Mouse (Mus musculus): ENCODE data around the gene H6pd. TPM values are rescaled to one million over a fixed set of nuclear protein-coding genes. Genes with fewer than 3 reads are reported as not detected.

Gene H6pd
- polyA plus RNA-seq (2014; fragmentation: Nextera tagmentation; extraction: Ambion mirVana) = 2.0 and 3.3 TPM in 2 replicates

DNA sequence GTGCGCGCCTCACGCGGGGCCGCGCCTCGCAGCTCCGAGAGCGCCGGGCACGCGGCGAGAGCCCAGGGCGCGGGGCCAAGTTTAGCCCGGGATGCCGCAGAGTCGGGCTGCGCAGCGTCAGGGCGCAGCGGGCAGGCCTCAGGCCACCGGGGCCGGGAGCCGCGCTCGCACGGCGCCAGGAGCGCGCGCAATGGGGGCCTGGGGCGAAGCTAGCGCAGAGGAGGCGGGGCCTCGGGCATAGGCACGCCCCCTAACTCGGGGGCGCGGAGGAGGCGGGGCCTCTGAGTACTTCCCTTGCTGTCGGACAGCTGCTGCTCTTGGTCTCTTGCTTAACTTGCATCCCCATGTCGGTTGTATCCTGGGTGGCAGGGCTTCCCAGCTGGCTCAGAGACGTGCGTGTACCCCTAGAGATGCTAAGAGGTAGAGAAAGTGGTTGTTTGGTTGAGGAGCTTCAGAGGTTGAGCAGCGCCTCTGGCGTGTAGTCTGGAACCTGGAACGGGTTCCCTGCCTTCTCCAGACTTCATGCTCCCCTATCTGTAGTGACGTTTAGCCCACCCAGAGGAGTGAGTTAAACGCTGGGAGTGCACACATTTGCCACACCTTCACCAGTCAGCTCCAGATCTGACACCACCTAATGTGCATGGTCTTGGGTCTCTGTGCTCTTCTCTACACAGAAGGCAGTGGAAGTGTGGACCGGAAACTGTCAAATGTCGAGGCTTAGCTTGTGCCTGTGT is at the start of gene H6pd:
Gene H6pd, minus strand, starts transcription at position 171 of the 734 bp plus-strand sequence.
- peak within 1 kb of the TSS; percentile 79 for H3K4me2 ChIP-seq (ENCODE audit: low read depth, low read length)
- WGBS = 5% methylated on average over 52 of the region's 52 CpGs
- H3K9ac ChIP-seq (replicated peaks; ENCODE audit: low read depth, low read length) = peak within 1 kb of the TSS; percentile 84
- no peaks in the 10 kb centered on the region for H3K9me3 ChIP-seq (ENCODE audit: control insufficient read depth, low read length)
- H3K27me3 ChIP-seq (ENCODE audit: control insufficient read depth, insufficient read depth, low read length) = no peaks in the 10 kb centered on the region
- H3K4me3 ChIP-seq (ENCODE audit: low read depth, low read length) = peak within 1 kb of the TSS; percentile 66
- peak within 1 kb of the TSS; percentile 88 for H3K27ac ChIP-seq (ENCODE audit: low read depth, low read length)
- no peaks in the 10 kb centered on the region for H3K36me3 ChIP-seq (ENCODE audit: control insufficient read depth, insufficient read depth, low read length)
- peak; percentile 86 for ATAC-seq (ENCODE audit: low read depth)
- 0 out of 2 replicates have a peak, but pooled peaks cover 5% of the 10 kb centered on the region for H3K4me1 ChIP-seq (ENCODE audit: control insufficient read depth, insufficient read depth, low read length)

GRCm38 (mm10) chr4:150057722-150058121 is 48.9 kb upstream of the H6pd start:
- no peak for ATAC-seq (ENCODE audit: low read depth)
- no peak overlapping the region for H3K9ac ChIP-seq (replicated peaks; ENCODE audit: low read depth, low read length)
- H3K27me3 ChIP-seq (ENCODE audit: control insufficient read depth, insufficient read depth, low read length) = no peaks in the 10 kb centered on the region
- no peak overlapping the region for H3K27ac ChIP-seq (ENCODE audit: low read depth, low read length)
- H3K36me3 ChIP-seq (ENCODE audit: control insufficient read depth, insufficient read depth, low read length) = no peaks in the 10 kb centered on the region
- no peak overlapping the region for H3K4me2 ChIP-seq (ENCODE audit: low read depth, low read length)
- H3K9me3 ChIP-seq (ENCODE audit: control insufficient read depth, low read length) = no peaks in the 10 kb centered on the region
- WGBS = 94% methylated on average over 12 of the region's 12 CpGs
- H3K4me1 ChIP-seq (ENCODE audit: control insufficient read depth, insufficient read depth, low read length) = no peaks in the 10 kb centered on the region
- no peak overlapping the region for H3K4me3 ChIP-seq (ENCODE audit: low read depth, low read length)

DNA sequence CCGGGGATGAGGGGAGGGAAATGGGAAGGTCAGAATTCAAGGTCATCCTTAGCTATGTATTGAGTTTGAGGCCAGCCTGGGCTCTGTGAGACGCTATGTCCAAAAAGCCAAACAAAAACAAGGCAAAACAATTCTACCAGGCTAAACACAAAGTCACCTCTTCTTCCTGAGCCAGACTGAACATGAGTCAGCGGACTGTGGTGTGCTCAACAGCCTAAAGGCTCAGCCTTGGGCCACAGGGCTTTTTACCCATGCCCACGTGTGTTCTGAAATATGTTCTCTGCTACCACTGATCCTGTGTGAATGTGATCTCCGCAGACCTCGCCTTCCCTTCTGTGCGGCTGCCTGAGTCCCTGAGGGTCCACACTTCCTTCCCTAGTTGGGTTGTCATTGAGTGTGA is 47.3 kb upstream of the H6pd start:
- 87% methylated on average over 7 of the region's 7 CpGs for WGBS
- H3K27ac ChIP-seq (ENCODE audit: low read depth, low read length) = no peak overlapping the region
- no peak overlapping the region for H3K4me3 ChIP-seq (ENCODE audit: low read depth, low read length)
- H3K4me1 ChIP-seq (ENCODE audit: control insufficient read depth, insufficient read depth, low read length) = no peaks in the 10 kb centered on the region
- no peaks in the 10 kb centered on the region for H3K27me3 ChIP-seq (ENCODE audit: control insufficient read depth, insufficient read depth, low read length)
- H3K9me3 ChIP-seq (ENCODE audit: control insufficient read depth, low read length) = no peaks in the 10 kb centered on the region
- H3K9ac ChIP-seq (replicated peaks; ENCODE audit: low read depth, low read length) = no peak overlapping the region
- H3K4me2 ChIP-seq (ENCODE audit: low read depth, low read length) = no peak overlapping the region
- ATAC-seq (ENCODE audit: low read depth) = no peak
- no peaks in the 10 kb centered on the region for H3K36me3 ChIP-seq (ENCODE audit: control insufficient read depth, insufficient read depth, low read length)

DNA sequence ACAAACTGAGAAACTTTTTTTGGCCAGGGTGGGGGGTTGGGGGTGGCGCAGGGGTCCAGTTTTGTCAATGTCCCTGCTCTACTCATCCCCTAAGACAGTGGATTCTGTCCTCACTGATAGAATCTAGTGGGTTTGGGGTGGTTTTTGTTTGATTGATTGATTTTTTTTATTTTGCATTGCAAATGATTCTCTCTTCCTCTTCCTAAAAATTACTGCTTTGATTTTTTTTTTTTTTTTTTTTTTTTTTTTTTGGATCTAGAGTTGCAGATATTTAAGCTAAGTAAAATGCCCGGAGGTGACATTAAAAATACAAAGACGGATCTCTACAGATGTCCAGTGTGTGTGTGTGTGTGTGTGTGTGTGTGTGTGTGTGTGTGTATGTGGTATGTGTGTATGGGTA is 43.6 kb upstream of the H6pd start:
- H3K27me3 ChIP-seq (ENCODE audit: control insufficient read depth, insufficient read depth, low read length) = peaks cover 24% of the 10 kb centered on the region
- ATAC-seq (ENCODE audit: low read depth) = no peak
- H3K4me1 ChIP-seq (ENCODE audit: control insufficient read depth, insufficient read depth, low read length) = peaks cover 16% of the 10 kb centered on the region
- no peak overlapping the region for H3K27ac ChIP-seq (ENCODE audit: low read depth, low read length)
- H3K4me2 ChIP-seq (ENCODE audit: low read depth, low read length) = no peak overlapping the region
- H3K9ac ChIP-seq (replicated peaks; ENCODE audit: low read depth, low read length) = no peak overlapping the region
- no peak overlapping the region for H3K4me3 ChIP-seq (ENCODE audit: low read depth, low read length)
- 92% methylated on average over 3 of the region's 3 CpGs for WGBS
- no peaks in the 10 kb centered on the region for H3K36me3 ChIP-seq (ENCODE audit: control insufficient read depth, insufficient read depth, low read length)
- H3K9me3 ChIP-seq (ENCODE audit: control insufficient read depth, low read length) = no peaks in the 10 kb centered on the region

GRCm38 (mm10) chr4:150051514-150051913 is 42.7 kb upstream of the H6pd start:
- Histone ChIP-seq H3K27me3 (ENCODE audit: control insufficient read depth, insufficient read depth, low read length) (peaks cover 25% of the 10 kb centered on the region), H3K27ac (ENCODE audit: low read depth, low read length) (no peak overlapping the region), H3K4me1 (ENCODE audit: control insufficient read depth, insufficient read depth, low read length) (peaks cover 16% of the 10 kb centered on the region), H3K9me3 (ENCODE audit: control insufficient read depth, low read length) (no peaks in the 10 kb centered on the region), H3K36me3 (ENCODE audit: control insufficient read depth, insufficient read depth, low read length) (no peaks in the 10 kb centered on the region), H3K4me3 (ENCODE audit: low read depth, low read length) (no peak overlapping the region), H3K9ac (replicated peaks; ENCODE audit: low read depth, low read length) (no peak overlapping the region), H3K4me2 (ENCODE audit: low read depth, low read length) (no peak overlapping the region)
- WGBS = 85% methylated on average over 8 of the region's 8 CpGs
- ATAC-seq (ENCODE audit: low read depth) = no peak

DNA sequence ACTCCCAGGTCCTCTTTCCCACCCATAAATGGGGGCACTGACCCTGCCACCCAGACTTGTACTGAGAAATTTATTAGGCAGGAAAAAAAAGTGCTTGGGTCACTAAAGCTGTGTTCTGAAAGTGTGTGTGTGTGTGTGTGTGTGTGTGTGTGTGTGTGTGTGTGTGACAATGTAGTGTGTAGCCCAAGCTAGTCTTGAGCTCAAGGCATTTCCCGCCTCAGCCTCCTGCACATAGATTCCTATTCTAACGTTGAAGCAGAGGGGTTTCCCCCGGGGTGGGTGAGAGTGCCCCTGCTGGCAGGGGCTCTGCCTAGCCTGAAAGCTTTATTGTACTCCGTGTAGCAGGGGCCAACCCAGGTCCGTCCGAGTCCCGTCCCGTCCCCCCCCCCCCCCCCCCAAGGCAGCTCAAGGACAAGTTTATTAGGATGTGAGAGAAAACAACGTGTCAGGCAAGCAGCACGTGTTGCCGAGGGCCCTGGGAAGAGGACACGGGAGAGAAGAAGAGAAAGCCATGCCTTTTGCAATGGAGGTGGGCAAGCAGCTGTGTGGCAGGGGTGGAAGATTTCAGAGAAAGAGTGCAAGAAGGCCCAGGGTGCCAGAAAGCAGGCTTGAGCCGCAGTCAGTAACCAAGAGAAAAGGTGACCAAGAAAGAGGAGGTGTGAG is 40.9 kb upstream of the H6pd start:
- peaks cover 25% of the 10 kb centered on the region for H3K27me3 ChIP-seq (ENCODE audit: control insufficient read depth, insufficient read depth, low read length)
- no peak overlapping the region for H3K4me2 ChIP-seq (ENCODE audit: low read depth, low read length)
- H3K9me3 ChIP-seq (ENCODE audit: control insufficient read depth, low read length) = no peaks in the 10 kb centered on the region
- no peak overlapping the region for H3K9ac ChIP-seq (replicated peaks; ENCODE audit: low read depth, low read length)
- H3K27ac ChIP-seq (ENCODE audit: low read depth, low read length) = no peak overlapping the region
- 19% methylated on average over 13 of the region's 13 CpGs for WGBS
- no peak overlapping the region for H3K4me3 ChIP-seq (ENCODE audit: low read depth, low read length)
- H3K36me3 ChIP-seq (ENCODE audit: control insufficient read depth, insufficient read depth, low read length) = no peaks in the 10 kb centered on the region
- no peak for ATAC-seq (ENCODE audit: low read depth)
- H3K4me1 ChIP-seq (ENCODE audit: control insufficient read depth, insufficient read depth, low read length) = peaks cover 16% of the 10 kb centered on the region

- peaks cover 25% of the 10 kb centered on the region for H3K27me3 ChIP-seq (ENCODE audit: control insufficient read depth, insufficient read depth, low read length)
- 16% methylated on average over 15 of the region's 15 CpGs for WGBS
- H3K4me1 ChIP-seq (ENCODE audit: control insufficient read depth, insufficient read depth, low read length) = peaks cover 16% of the 10 kb centered on the region
- no peaks in the 10 kb centered on the region for H3K36me3 ChIP-seq (ENCODE audit: control insufficient read depth, insufficient read depth, low read length)
- no peak for ATAC-seq (ENCODE audit: low read depth)
- peak overlapping the region; percentile 33 for H3K4me3 ChIP-seq (ENCODE audit: low read depth, low read length)
- no peak overlapping the region for H3K9ac ChIP-seq (replicated peaks; ENCODE audit: low read depth, low read length)
- peak overlapping the region; percentile 75 for H3K4me2 ChIP-seq (ENCODE audit: low read depth, low read length)
- H3K27ac ChIP-seq (ENCODE audit: low read depth, low read length) = no peak overlapping the region
- H3K9me3 ChIP-seq (ENCODE audit: control insufficient read depth, low read length) = no peaks in the 10 kb centered on the region
Measured at GRCm38 (mm10) chr4:150049157-150049513, 40.3 kb upstream of the H6pd start.

DNA sequence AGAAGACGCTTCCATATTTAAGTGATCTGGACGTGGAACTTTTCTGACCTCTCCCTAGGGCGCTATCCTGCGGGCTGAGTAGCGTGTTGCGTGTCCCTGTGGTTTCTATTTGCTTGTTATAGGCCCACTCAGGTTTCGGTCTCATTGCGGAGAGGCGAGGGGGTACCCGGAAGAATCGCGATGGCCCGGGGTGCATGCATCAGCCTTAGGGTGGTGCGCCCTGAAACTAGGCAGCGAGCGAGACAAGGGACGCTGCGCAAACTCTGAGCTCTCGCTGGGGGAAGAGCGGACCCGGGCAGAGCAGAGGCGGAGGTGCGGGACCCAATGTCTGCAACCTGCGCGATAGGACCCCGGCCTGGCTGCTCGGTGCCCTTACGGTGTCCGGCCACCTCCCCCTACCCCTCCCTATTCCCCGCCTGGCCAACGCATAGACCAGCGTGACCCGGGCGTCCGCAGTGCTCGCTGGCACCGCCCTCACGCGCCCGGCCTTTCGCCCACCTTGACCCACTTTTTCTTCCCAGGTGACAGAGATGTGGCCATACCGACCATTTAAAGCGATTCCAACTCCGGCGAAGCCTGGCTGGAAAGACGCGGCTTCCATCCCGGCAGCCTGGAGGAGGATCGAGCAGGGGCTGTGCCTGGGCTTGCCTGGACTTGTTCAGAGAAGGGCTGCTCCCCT is 39.8 kb upstream of the H6pd start:
- Histone ChIP-seq H3K9ac (replicated peaks; ENCODE audit: low read depth, low read length) (no peak overlapping the region; the same call in 1 of the 2 replicates), H3K9me3 (ENCODE audit: control insufficient read depth, low read length) (no peaks in the 10 kb centered on the region), H3K4me2 (ENCODE audit: low read depth, low read length) (peak overlapping the region; percentile 75), H3K36me3 (ENCODE audit: control insufficient read depth, insufficient read depth, low read length) (no peaks in the 10 kb centered on the region), H3K27me3 (ENCODE audit: control insufficient read depth, insufficient read depth, low read length) (peaks cover 25% of the 10 kb centered on the region), H3K27ac (ENCODE audit: low read depth, low read length) (no peak overlapping the region), H3K4me1 (ENCODE audit: control insufficient read depth, insufficient read depth, low read length) (peaks cover 16% of the 10 kb centered on the region), H3K4me3 (ENCODE audit: low read depth, low read length) (peak overlapping the region; percentile 33)
- under 1% methylated on average over 49 of the region's 49 CpGs for WGBS
- ATAC-seq (ENCODE audit: low read depth) = no peak

- Histone ChIP-seq H3K9ac (replicated peaks; ENCODE audit: low read depth, low read length) (no peak overlapping the region; the same call in 1 of the 2 replicates), H3K27me3 (ENCODE audit: control insufficient read depth, insufficient read depth, low read length) (peaks cover 25% of the 10 kb centered on the region), H3K9me3 (ENCODE audit: control insufficient read depth, low read length) (no peaks in the 10 kb centered on the region), H3K4me1 (ENCODE audit: control insufficient read depth, insufficient read depth, low read length) (peaks cover 16% of the 10 kb centered on the region), H3K36me3 (ENCODE audit: control insufficient read depth, insufficient read depth, low read length) (no peaks in the 10 kb centered on the region), H3K27ac (ENCODE audit: low read depth, low read length) (no peak overlapping the region), H3K4me3 (ENCODE audit: low read depth, low read length) (peak overlapping the region; percentile 33), H3K4me2 (ENCODE audit: low read depth, low read length) (peak overlapping the region; percentile 75)
- ATAC-seq (ENCODE audit: low read depth) = no peak; the same call in 1 of the 2 replicates
- WGBS = under 1% methylated on average over 20 of the region's 20 CpGs
Measured at GRCm38 (mm10) chr4:150048038-150048437, 39.2 kb upstream of the H6pd start.

Data from neural tube, embryonic 14.5 days (tissue).